Mouse (Mus musculus): ENCODE measurements around the gene 1700025C18Rik. TPM values are rescaled to one million over a fixed set of nuclear protein-coding genes. Genes with fewer than 3 reads are reported as not detected.

1700025C18Rik gene
- polyA plus RNA-seq, 1 experiment from 2014 or later = not detected

DNA sequence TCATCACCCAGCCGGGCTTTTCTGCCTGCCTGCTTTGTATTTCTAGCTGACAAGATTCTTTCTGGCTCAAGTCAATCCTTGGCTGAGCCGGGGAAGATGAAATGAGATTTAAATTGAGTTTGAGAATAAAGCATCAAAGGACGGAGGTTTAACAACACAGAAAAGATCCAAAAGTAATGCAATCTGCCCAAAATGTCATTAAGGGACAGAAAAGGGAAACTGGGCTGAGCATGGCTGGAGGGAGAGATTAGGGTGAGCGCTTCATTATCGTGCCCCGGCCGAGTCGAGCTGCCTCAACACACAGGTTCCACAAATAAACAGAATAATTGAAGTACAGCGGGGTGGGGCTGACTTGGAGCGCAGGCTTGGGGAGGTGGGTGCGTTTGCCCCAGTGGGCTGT lies 39.0 kb downstream of the 1700025C18Rik start:
- ATAC-seq (ENCODE audit: insufficient number of reproducible peaks, insufficient read depth, low FRiP score, low read depth) = no peak
- Histone ChIP-seq H3K4me3 (ENCODE audit: control insufficient read depth in 1 of 2, insufficient read depth in 1 of 2, low read depth in 1 of 2, low read length in 2 of 2) (no peak overlapping the region), H3K4me1 (ENCODE audit: control insufficient read depth in 2 of 2, insufficient read depth in 2 of 2, low read length in 2 of 2) (peaks cover 4 to 15% of the 10 kb centered on the region in 2 experiments), H3K36me3 (ENCODE audit: control insufficient read depth, insufficient read depth, low read length) (no peaks in the 10 kb centered on the region), H3K27ac (replicated peaks in 1 of 2; ENCODE audit: control insufficient read depth in 1 of 2, insufficient read depth in 1 of 2, low read depth in 2 of 2, low read length in 2 of 2) (no peak overlapping the region), H3K4me2 (ENCODE audit: low read length) (no peak overlapping the region), H3K9ac (ENCODE audit: low read length) (no peak overlapping the region), H3K9me3 (ENCODE audit: control insufficient read depth, low read length) (no peaks in the 10 kb centered on the region), H3K27me3 (ENCODE audit: control insufficient read depth, insufficient read depth, low read length) (peaks cover 12% of the 10 kb centered on the region)
- WGBS = 37% methylated on average over 11 of the region's 11 CpGs

DNA sequence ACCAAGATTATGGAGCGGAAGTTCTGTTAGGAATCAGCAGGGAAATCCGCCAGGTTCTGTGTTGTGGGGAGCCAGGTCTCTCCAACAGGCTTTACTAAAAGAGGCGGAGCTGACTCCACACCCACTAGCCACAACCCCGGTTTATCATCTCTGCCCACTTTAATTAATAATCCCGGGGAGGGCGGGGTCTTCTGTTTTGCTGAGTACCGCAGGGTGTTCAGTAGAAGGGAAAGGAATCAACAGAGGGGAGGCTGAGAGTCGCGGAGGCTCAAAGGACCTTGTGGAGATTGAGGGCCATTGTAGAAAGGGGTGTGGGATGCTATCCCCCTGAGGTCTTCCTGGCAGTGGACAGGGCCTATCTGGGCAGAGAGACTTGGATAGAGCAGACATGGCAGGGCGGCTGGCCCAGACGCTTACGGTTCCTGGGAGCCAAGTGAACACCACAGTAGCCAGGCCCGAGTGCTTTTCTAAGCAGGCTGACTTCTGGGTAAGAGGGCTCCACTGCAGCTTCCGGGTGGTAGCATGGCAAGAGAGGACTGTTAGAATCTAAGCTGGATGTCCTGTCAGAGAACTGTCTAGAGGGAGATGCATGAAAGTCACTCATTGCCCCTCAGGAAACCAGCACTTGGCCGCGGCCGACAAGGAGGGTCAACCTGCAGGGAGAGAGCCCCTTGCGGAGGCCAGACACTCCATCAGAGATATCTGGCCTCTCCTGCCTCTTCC lies 39.6 kb downstream of the 1700025C18Rik start:
- H3K4me3 ChIP-seq (ENCODE audit: control insufficient read depth in 1 of 2, insufficient read depth in 1 of 2, low read depth in 1 of 2, low read length in 2 of 2) = no peak overlapping the region
- H3K27me3 ChIP-seq (ENCODE audit: control insufficient read depth, insufficient read depth, low read length) = peaks cover 6% of the 10 kb centered on the region; the same call in 1 of the 2 replicates
- H3K9ac ChIP-seq (ENCODE audit: low read length) = no peak overlapping the region
- no peak for ATAC-seq (ENCODE audit: insufficient number of reproducible peaks, insufficient read depth, low FRiP score, low read depth)
- peaks cover 4 to 14% of the 10 kb centered on the region in 2 experiments for H3K4me1 ChIP-seq (ENCODE audit: control insufficient read depth in 2 of 2, insufficient read depth in 2 of 2, low read length in 2 of 2)
- WGBS = 64% methylated on average over 18 of the region's 18 CpGs
- no peak overlapping the region for H3K27ac ChIP-seq (replicated peaks in 1 of 2; ENCODE audit: control insufficient read depth in 1 of 2, insufficient read depth in 1 of 2, low read depth in 2 of 2, low read length in 2 of 2)
- H3K9me3 ChIP-seq (ENCODE audit: control insufficient read depth, low read length) = no peaks in the 10 kb centered on the region
- no peak overlapping the region for H3K4me2 ChIP-seq (ENCODE audit: low read length)
- no peaks in the 10 kb centered on the region for H3K36me3 ChIP-seq (ENCODE audit: control insufficient read depth, insufficient read depth, low read length)

DNA sequence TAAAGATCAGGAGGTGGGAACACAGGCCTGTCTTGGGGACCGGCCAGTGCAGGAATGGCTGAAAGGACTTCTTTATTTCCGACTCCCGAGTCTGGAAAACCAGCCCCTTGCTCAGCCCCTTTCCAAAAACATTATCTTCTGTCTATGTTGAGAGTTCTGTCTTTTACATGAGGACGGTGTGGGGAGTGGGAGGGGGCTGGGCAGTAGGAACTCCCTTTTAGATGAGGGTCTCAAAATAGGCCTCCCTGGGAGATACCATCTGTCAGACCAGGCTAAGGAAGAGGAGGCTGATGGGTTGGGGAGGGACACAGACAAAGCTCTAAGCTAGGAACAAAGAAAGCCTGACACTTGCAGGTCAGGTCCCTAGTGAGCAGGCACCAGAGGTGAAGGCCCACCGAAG lies 41.5 kb downstream of the 1700025C18Rik start:
- Histone ChIP-seq H3K9me3 (ENCODE audit: control insufficient read depth, low read length) (no peaks in the 10 kb centered on the region), H3K4me2 (ENCODE audit: low read length) (no peak overlapping the region), H3K4me1 (ENCODE audit: control insufficient read depth in 2 of 2, insufficient read depth in 2 of 2, low read length in 2 of 2) (no peaks in the 10 kb centered on the region), H3K4me3 (ENCODE audit: control insufficient read depth in 1 of 2, insufficient read depth in 1 of 2, low read depth in 1 of 2, low read length in 2 of 2) (no peak overlapping the region), H3K9ac (ENCODE audit: low read length) (no peak overlapping the region), H3K36me3 (ENCODE audit: control insufficient read depth, insufficient read depth, low read length) (no peaks in the 10 kb centered on the region), H3K27ac (replicated peaks in 1 of 2; ENCODE audit: control insufficient read depth in 1 of 2, insufficient read depth in 1 of 2, low read depth in 2 of 2, low read length in 2 of 2) (no peak overlapping the region), H3K27me3 (ENCODE audit: control insufficient read depth, insufficient read depth, low read length) (peaks cover 4% of the 10 kb centered on the region; the same call in 1 of the 2 replicates)
- 47% methylated on average over 5 of the region's 5 CpGs for WGBS
- no peak for ATAC-seq (ENCODE audit: insufficient number of reproducible peaks, insufficient read depth, low FRiP score, low read depth)

DNA sequence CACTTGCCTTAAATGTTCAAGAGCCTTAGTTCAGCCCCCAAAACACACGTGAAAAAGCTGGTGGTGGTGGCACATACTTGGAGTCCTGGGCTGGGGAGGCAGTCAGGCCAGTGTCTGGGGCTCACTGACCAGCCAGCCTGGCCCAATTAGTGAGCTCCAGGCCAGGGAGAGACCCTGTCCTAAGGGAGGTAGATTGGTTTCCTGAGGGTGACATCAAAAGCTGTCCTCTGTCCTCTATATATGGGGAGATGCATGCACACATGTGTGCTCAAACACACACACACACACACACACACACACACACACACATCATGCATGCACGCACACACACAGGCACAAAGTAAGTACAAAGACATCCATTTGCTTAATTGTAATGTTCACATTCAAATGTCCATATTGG lies 46.8 kb downstream of the 1700025C18Rik start:
- no peak overlapping the region for H3K4me2 ChIP-seq (ENCODE audit: low read length)
- no peak overlapping the region for H3K4me3 ChIP-seq (ENCODE audit: control insufficient read depth in 1 of 2, insufficient read depth in 1 of 2, low read depth in 1 of 2, low read length in 2 of 2)
- no peaks in the 10 kb centered on the region for H3K4me1 ChIP-seq (ENCODE audit: control insufficient read depth in 2 of 2, insufficient read depth in 2 of 2, low read length in 2 of 2)
- H3K9me3 ChIP-seq (ENCODE audit: control insufficient read depth, low read length) = no peaks in the 10 kb centered on the region
- no peak overlapping the region for H3K9ac ChIP-seq (ENCODE audit: low read length)
- ATAC-seq (ENCODE audit: insufficient number of reproducible peaks, insufficient read depth, low FRiP score, low read depth) = no peak
- 55% methylated on average over 2 of the region's 2 CpGs for WGBS
- H3K27ac ChIP-seq (replicated peaks in 1 of 2; ENCODE audit: control insufficient read depth in 1 of 2, insufficient read depth in 1 of 2, low read depth in 2 of 2, low read length in 2 of 2) = no peak overlapping the region
- no peaks in the 10 kb centered on the region for H3K27me3 ChIP-seq (ENCODE audit: control insufficient read depth, insufficient read depth, low read length)
- H3K36me3 ChIP-seq (ENCODE audit: control insufficient read depth, insufficient read depth, low read length) = no peaks in the 10 kb centered on the region

DNA sequence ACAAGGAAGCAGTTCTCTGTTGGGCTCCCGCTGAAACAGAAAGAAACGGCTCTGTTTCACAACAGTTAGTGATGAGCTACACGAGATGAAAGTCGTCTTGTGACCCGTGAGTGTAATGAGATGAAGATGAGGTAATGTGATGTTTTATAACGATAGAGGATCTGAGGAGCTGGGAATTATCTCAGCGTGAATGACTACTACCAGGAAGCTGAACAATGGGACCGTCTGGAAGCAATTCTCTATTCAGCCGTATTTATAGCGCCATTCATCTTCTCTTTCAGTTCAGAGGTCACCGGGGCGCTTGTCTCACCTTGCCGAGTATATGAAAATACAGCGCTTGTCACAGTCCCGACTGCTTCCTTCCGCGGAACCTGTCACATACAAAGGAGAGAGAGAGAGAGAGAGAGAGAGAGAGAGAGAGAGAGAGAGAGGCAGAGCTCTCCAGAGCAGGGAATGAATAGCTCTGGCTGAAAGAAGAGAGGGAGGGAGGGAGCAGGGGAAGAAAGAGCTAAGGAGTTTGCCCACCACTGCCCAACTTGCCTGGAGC lies 47.4 kb downstream of the 1700025C18Rik start:
- no peaks in the 10 kb centered on the region for H3K4me1 ChIP-seq (ENCODE audit: control insufficient read depth in 2 of 2, insufficient read depth in 2 of 2, low read length in 2 of 2)
- 34% methylated on average over 17 of the region's 17 CpGs for whole genome bisulfite sequencing
- ATAC-seq (ENCODE audit: insufficient number of reproducible peaks, insufficient read depth, low FRiP score, low read depth) = no peak
- H3K4me2 ChIP-seq (ENCODE audit: low read length) = peak overlapping the region; percentile 21
- no peaks in the 10 kb centered on the region for H3K9me3 ChIP-seq (ENCODE audit: control insufficient read depth, low read length)
- no peaks in the 10 kb centered on the region for H3K27me3 ChIP-seq (ENCODE audit: control insufficient read depth, insufficient read depth, low read length)
- no peak overlapping the region for H3K4me3 ChIP-seq (ENCODE audit: control insufficient read depth in 1 of 2, insufficient read depth in 1 of 2, low read depth in 1 of 2, low read length in 2 of 2)
- H3K9ac ChIP-seq (ENCODE audit: low read length) = no peak overlapping the region
- H3K27ac ChIP-seq (replicated peaks in 1 of 2; ENCODE audit: control insufficient read depth in 1 of 2, insufficient read depth in 1 of 2, low read depth in 2 of 2, low read length in 2 of 2) = no peak overlapping the region
- H3K36me3 ChIP-seq (ENCODE audit: control insufficient read depth, insufficient read depth, low read length) = no peaks in the 10 kb centered on the region

DNA sequence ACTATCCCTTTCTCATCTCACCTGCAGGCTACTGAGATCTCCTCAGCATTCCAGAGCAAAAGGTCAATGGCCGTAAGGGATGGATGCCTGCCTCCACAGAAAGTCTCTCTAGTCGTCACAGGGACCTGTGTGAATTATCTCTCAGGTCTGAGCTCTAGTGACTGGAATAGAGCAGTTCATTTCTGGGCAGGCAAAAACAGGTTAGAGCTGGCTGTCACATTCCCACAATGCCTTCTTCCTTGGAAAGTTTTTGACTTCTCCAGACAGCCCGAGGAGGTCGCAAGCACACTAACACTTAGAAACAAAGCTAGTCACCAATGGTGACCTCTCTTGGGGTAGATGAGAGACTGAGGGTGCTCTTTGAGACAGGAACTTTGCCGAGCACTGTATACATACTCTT lies 48.4 kb downstream of the 1700025C18Rik start:
- Histone ChIP-seq H3K9me3 (ENCODE audit: control insufficient read depth, low read length) (no peaks in the 10 kb centered on the region), H3K27ac (replicated peaks in 1 of 2; ENCODE audit: control insufficient read depth in 1 of 2, insufficient read depth in 1 of 2, low read depth in 2 of 2, low read length in 2 of 2) (no peak overlapping the region), H3K36me3 (ENCODE audit: control insufficient read depth, insufficient read depth, low read length) (no peaks in the 10 kb centered on the region), H3K9ac (ENCODE audit: low read length) (no peak overlapping the region), H3K4me2 (ENCODE audit: low read length) (no peak overlapping the region), H3K4me1 (ENCODE audit: control insufficient read depth in 2 of 2, insufficient read depth in 2 of 2, low read length in 2 of 2) (no peaks in the 10 kb centered on the region), H3K27me3 (ENCODE audit: control insufficient read depth, insufficient read depth, low read length) (no peaks in the 10 kb centered on the region), H3K4me3 (ENCODE audit: control insufficient read depth in 1 of 2, insufficient read depth in 1 of 2, low read depth in 1 of 2, low read length in 2 of 2) (no peak overlapping the region)
- no peak for ATAC-seq (ENCODE audit: insufficient number of reproducible peaks, insufficient read depth, low FRiP score, low read depth)
- 69% methylated on average over 5 of the region's 5 CpGs for WGBS

DNA sequence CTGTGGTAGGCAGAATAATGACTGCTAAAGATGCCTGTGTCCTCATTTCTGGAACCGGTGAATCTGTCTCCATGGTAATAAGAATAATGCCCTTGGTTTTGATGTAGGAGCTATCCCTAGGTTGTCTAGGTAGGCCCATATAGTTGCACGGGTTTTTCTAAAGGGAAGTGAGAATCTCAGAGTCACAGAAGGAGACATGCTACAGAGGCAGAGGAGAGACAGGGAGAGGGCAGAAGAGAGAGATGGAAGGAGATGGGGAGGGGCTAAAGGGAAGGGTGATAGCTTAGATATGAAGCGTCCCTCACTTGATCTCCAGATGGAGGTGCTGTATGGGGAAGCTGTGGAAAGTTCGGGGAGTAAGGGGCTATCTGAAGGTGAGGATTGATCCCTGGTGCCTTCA lies 53.1 kb downstream of the 1700025C18Rik start:
- no peak for ATAC-seq (ENCODE audit: insufficient number of reproducible peaks, insufficient read depth, low FRiP score, low read depth)
- no peaks in the 10 kb centered on the region for H3K36me3 ChIP-seq (ENCODE audit: control insufficient read depth, insufficient read depth, low read length)
- no peak overlapping the region for H3K9ac ChIP-seq (ENCODE audit: low read length)
- H3K9me3 ChIP-seq (ENCODE audit: control insufficient read depth, low read length) = no peaks in the 10 kb centered on the region
- H3K4me2 ChIP-seq (ENCODE audit: low read length) = no peak overlapping the region
- WGBS = 57% methylated on average over 4 of the region's 4 CpGs
- H3K4me1 ChIP-seq (ENCODE audit: control insufficient read depth in 2 of 2, insufficient read depth in 2 of 2, low read length in 2 of 2) = peaks cover 4 to 19% of the 10 kb centered on the region in 2 experiments; a peak in 3 of 4 replicates
- H3K27me3 ChIP-seq (ENCODE audit: control insufficient read depth, insufficient read depth, low read length) = no peaks in the 10 kb centered on the region
- no peak overlapping the region for H3K4me3 ChIP-seq (ENCODE audit: control insufficient read depth in 1 of 2, insufficient read depth in 1 of 2, low read depth in 1 of 2, low read length in 2 of 2)
- H3K27ac ChIP-seq (replicated peaks in 1 of 2; ENCODE audit: control insufficient read depth in 1 of 2, insufficient read depth in 1 of 2, low read depth in 2 of 2, low read length in 2 of 2) = no peak overlapping the region
